ENCODE assay signal across 9 mouse cellular contexts in genomic region chr4:117131890-117132793, GRCm38 (mm10). TPM values are rescaled to one million over a fixed set of nuclear protein-coding genes. Genes with fewer than 3 reads are reported as not detected.
DNase-seq lines count a peak whose midpoint lies in the region; ATAC-seq and TF ChIP-seq lines count a peak whose summit lies in the region.
"Had no signal": no experiment of that assay in that cellular context is flagged by ENCODE, and none has a peak within 500 bp of the region (broad histone marks: within the 10 kb centered on the region; RNA-seq: fewer than 3 reads in every experiment).

No protein-coding gene starts in this region.

- no peak overlapping the region for H3K9ac ChIP-seq in heart, postnatal 0 days (replicated peaks; ENCODE audit: low read depth, low read length)
- H3K9ac ChIP-seq in hindbrain, postnatal 0 days (replicated peaks; ENCODE audit: low read length) = peak overlapping the region; percentile 87

- 0 out of 2 replicates have a peak, but pooled peaks cover 8% of the 10 kb centered on the region for H3K36me3 ChIP-seq in heart, postnatal 0 days (replicated peaks; ENCODE audit: control insufficient read depth, insufficient read depth, low read length)
- H3K36me3 ChIP-seq in hindbrain, postnatal 0 days (ENCODE audit: insufficient read depth, low read length) = peaks cover 38% of the 10 kb centered on the region
- H3K36me3 ChIP-seq in myocyte (ENCODE audit: control insufficient read depth, insufficient read depth) = peaks cover 9% of the 10 kb centered on the region

- TF ChIP-seq EP300 in heart, postnatal 0 days (IDR thresholded peaks at IDR 0.05; ENCODE audit: low read depth) = no peak

- H3K4me2 ChIP-seq in heart, postnatal 0 days (ENCODE audit: low read depth, low read length) = peak overlapping the region; percentile 78
- H3K4me2 ChIP-seq in hindbrain, postnatal 0 days (ENCODE audit: low read depth, low read length) = peak overlapping the region; percentile 72
- H3K4me2 ChIP-seq in myocyte (ENCODE audit: low read depth) = peak overlapping the region; percentile 73

- ATAC-seq in heart, postnatal 0 days (ENCODE audit: insufficient read depth, low read depth) = no peak
- ATAC-seq in hindbrain, postnatal 0 days = no peak; the same call in 1 of the 2 replicates
- ATAC-seq: Patski had no signal

- peaks cover 12% of the 10 kb centered on the region for H3K79me2 ChIP-seq in myocyte (ENCODE audit: control insufficient read depth, insufficient read depth)

- H3K4me1 ChIP-seq in heart, postnatal 0 days (ENCODE audit: control insufficient read depth, insufficient read depth) = 0 out of 2 replicates have a peak, but pooled peaks cover 4% of the 10 kb centered on the region
- H3K4me1 ChIP-seq in hindbrain, postnatal 0 days (ENCODE audit: insufficient read depth, low read length) = 0 out of 2 replicates have a peak, but pooled peaks cover 8% of the 10 kb centered on the region

- H3K27ac ChIP-seq in heart, postnatal 0 days (ENCODE audit: low read depth) = no peak overlapping the region
- H3K27ac ChIP-seq in hindbrain, postnatal 0 days = peak overlapping the region; percentile 90; the same call in 1 of the 2 replicates

- TF ChIP-seq CTCF in heart, postnatal 0 days (IDR thresholded peaks at IDR 0.05; ENCODE audit: low read depth) = no peak
- no peak for TF ChIP-seq CTCF in brain, embryonic 14.5 days (IDR thresholded peaks at IDR 0.05; ENCODE audit: borderline replicate concordance, extremely low read depth, insufficient read depth, insufficient read length)
- TF ChIP-seq CTCF in hindbrain, postnatal 0 days (IDR thresholded peaks at IDR 0.05; ENCODE audit: low read depth) = no peak

- DNase-seq in heart, postnatal 0 days (ENCODE audit: low spot score) = no peak
- no peak for DNase-seq in heart, postnatal 4 days
- peak; percentile 85 for DNase-seq in brain, embryonic 14.5 days (ENCODE audit: low read depth)
- DNase-seq in hindbrain, postnatal 0 days (ENCODE audit: low spot score) = peak; percentile 50
- no peak for DNase-seq in gastrocnemius, postnatal 36 days
- DNase-seq in left cerebral cortex, postnatal 36 days (ENCODE audit: low spot score in 2 of 2) = no peak
- DNase-seq in gastrocnemius, postnatal 14 days = no peak

- 43% methylated on average over 7 of the region's 7 CpGs for WGBS in heart, postnatal 0 days
- WGBS in hindbrain, postnatal 0 days = 10% methylated on average over 7 of the region's 7 CpGs

- peak overlapping the region; percentile 70; the same call in 1 of the 2 replicates for H3K4me3 ChIP-seq in heart, postnatal 0 days (ENCODE audit: low read depth, low read length)
- peak overlapping the region; percentile 79 for H3K4me3 ChIP-seq in hindbrain, postnatal 0 days (ENCODE audit: low read length)
- H3K4me3 ChIP-seq in myocyte = peak overlapping the region; percentile 62

- no peak for TF ChIP-seq POLR2A in brain, embryonic 14.5 days (IDR thresholded peaks at IDR 0.05; ENCODE audit: borderline replicate concordance, extremely low read depth, insufficient read depth, insufficient read length, poor library complexity, severe bottlenecking)
- TF ChIP-seq POLR2A in myocyte (IDR thresholded peaks at IDR 0.05; ENCODE audit: insufficient read length, low read depth) = no peak

- intact Hi-C loops in gastrocnemius, postnatal 36 days (cut with DNase I) = loop anchor here (5.0 kb wide), 1 partner anchor 305 kb away; no protein-coding TSS in a partner anchor
- intact Hi-C loops in left cerebral cortex, postnatal 36 days (cut with DNase I) = no loop called here
- intact Hi-C loops in gastrocnemius, postnatal 14 days (cut with DNase I; ENCODE audit: low total_unique reads) = no loop called here

- H3ac ChIP-seq in myocyte (ENCODE audit: control insufficient read depth, insufficient read length) = peak overlapping the region; percentile 60

- peaks cover 9% of the 10 kb centered on the region; the same call in 1 of the 2 replicates for H3K27me3 ChIP-seq in heart, postnatal 0 days (ENCODE audit: control insufficient read depth, insufficient read depth, low read length)
- no peaks in the 10 kb centered on the region for H3K27me3 ChIP-seq in hindbrain, postnatal 0 days (ENCODE audit: insufficient read depth, low read length)
- H3K27me3 ChIP-seq in myocyte (ENCODE audit: control insufficient read depth, insufficient read depth, insufficient read length) = no peaks in the 10 kb centered on the region
- H3K27me3 ChIP-seq: Patski had no signal

- H3K9me3 ChIP-seq in heart, postnatal 0 days (replicated peaks; ENCODE audit: control insufficient read depth, low read length) = no peaks in the 10 kb centered on the region
- H3K9me3 ChIP-seq in hindbrain, postnatal 0 days (ENCODE audit: low read length) = no peaks in the 10 kb centered on the region

TF ChIP-seq in myocyte, 11 proteins besides CTCF, POLR2A, EP300 and RAD21 (continues in another document):
- TF ChIP-seq CEBPB (IDR thresholded peaks at IDR 0.05; ENCODE audit: insufficient read depth, poor library complexity, severe bottlenecking) = no peak
- no peak for TF ChIP-seq TCF3 (IDR thresholded peaks at IDR 0.05; ENCODE audit: insufficient read length, low read depth)
- peak in 1 of 3 experiments; percentile 12 for TF ChIP-seq MYOD1 (IDR thresholded peaks at IDR 0.05; ENCODE audit: control insufficient read depth in 1 of 3, insufficient read length in 2 of 3, low read depth in 2 of 3)
- TF ChIP-seq SRF (IDR thresholded peaks at IDR 0.05; ENCODE audit: control insufficient read depth, insufficient read length, low read depth) = no peak
- no peak for TF ChIP-seq POLR2AphosphoS2 (IDR thresholded peaks at IDR 0.05; ENCODE audit: insufficient read length, low read depth)
- no peak for TF ChIP-seq USF1 (IDR thresholded peaks at IDR 0.05; ENCODE audit: low read depth)
- no peak for TF ChIP-seq MAX (IDR thresholded peaks at IDR 0.05; ENCODE audit: low read depth)
- no peak for TF ChIP-seq E2F4 (IDR thresholded peaks at IDR 0.05; ENCODE audit: insufficient read depth)

RNA-seq across cellular contexts. Expression of gene Plk3, which starts 1.6 kb away (rescaled TPM):
- total RNA-seq in heart, postnatal 0 days (2014; rRNA removed; ENCODE audit: low replicate concordance) = 1.6 and 4.0 TPM in 2 replicates
- polyA plus RNA-seq in heart, postnatal 0 days (2015; fragmentation: Nextera tagmentation; extraction: Ambion mirVana) = 1.6 and 1.9 TPM in 2 replicates
- total RNA-seq in heart, postnatal 4 days (2021) = 1 to 10 TPM; 5.0 to 5.8 TPM
- 18.5 and 19.6 TPM in 2 replicates for polyA plus RNA-seq in brain, embryonic 14.5 days (2012; rRNA removed)
- 23.9 and 29.8 TPM in 2 replicates for total RNA-seq in hindbrain, postnatal 0 days (2014; rRNA removed)
- 26.8 and 29.1 TPM in 2 replicates for polyA plus RNA-seq in hindbrain, postnatal 0 days (2015; fragmentation: Nextera tagmentation; extraction: Ambion mirVana)
- polyA plus RNA-seq in myocyte (2012; fragmentation: generic; extraction: Trizol) = 17.4 TPM
- total RNA-seq in gastrocnemius, postnatal 36 days (2021) = 1 to 10 TPM in 1 of 2 experiments, under 1 TPM in 1; 0.86 to 1.5 TPM
- total RNA-seq in left cerebral cortex, postnatal 36 days (2021) = 10 to 100 TPM; 12.0 to 13.9 TPM
- under 1 TPM; 0.91 to 0.96 TPM for total RNA-seq in gastrocnemius, postnatal 14 days (2021)

RNA-seq across cellular contexts. Expression of gene Tctex1d4, which starts 5.5 kb away (rescaled TPM):
- not detected in 2 replicates for total RNA-seq in heart, postnatal 0 days (2014; rRNA removed; ENCODE audit: low replicate concordance)
- polyA plus RNA-seq in heart, postnatal 0 days (2015; fragmentation: Nextera tagmentation; extraction: Ambion mirVana) = 1.3 TPM in 1 of 2 replicates, not detected in the other
- not detected for total RNA-seq in heart, postnatal 4 days (2021)
- 0.52 and 0.67 TPM in 2 replicates for polyA plus RNA-seq in brain, embryonic 14.5 days (2012; rRNA removed)
- total RNA-seq in hindbrain, postnatal 0 days (2014; rRNA removed) = 2.0 and 5.8 TPM in 2 replicates
- polyA plus RNA-seq in hindbrain, postnatal 0 days (2015; fragmentation: Nextera tagmentation; extraction: Ambion mirVana) = 2.0 and 2.8 TPM in 2 replicates
- 0.18 TPM for polyA plus RNA-seq in myocyte (2012; fragmentation: generic; extraction: Trizol)
- total RNA-seq in gastrocnemius, postnatal 36 days (2021) = not detected
- total RNA-seq in left cerebral cortex, postnatal 36 days (2021) = not detected
- total RNA-seq in gastrocnemius, postnatal 14 days (2021) = not detected

RNA-seq across cellular contexts. Expression of gene Btbd19, which starts 6.6 kb away (rescaled TPM):
- total RNA-seq in heart, postnatal 0 days (2014; rRNA removed; ENCODE audit: low replicate concordance) = 7.4 and 8.6 TPM in 2 replicates
- polyA plus RNA-seq in heart, postnatal 0 days (2015; fragmentation: Nextera tagmentation; extraction: Ambion mirVana) = 2.7 and 2.8 TPM in 2 replicates
- total RNA-seq in heart, postnatal 4 days (2021) = 1 to 10 TPM; 4.6 to 5.9 TPM
- polyA plus RNA-seq in brain, embryonic 14.5 days (2012; rRNA removed) = 6.5 and 7.9 TPM in 2 replicates
- 7.8 and 9.1 TPM in 2 replicates for total RNA-seq in hindbrain, postnatal 0 days (2014; rRNA removed)
- polyA plus RNA-seq in hindbrain, postnatal 0 days (2015; fragmentation: Nextera tagmentation; extraction: Ambion mirVana) = 4.9 and 5.4 TPM in 2 replicates
- polyA plus RNA-seq in myocyte (2012; fragmentation: generic; extraction: Trizol) = 20.2 TPM
- 1 to 10 TPM; 2.0 to 2.4 TPM for total RNA-seq in gastrocnemius, postnatal 36 days (2021)
- 10 to 100 TPM; 12.2 to 12.5 TPM for total RNA-seq in left cerebral cortex, postnatal 36 days (2021)
- total RNA-seq in gastrocnemius, postnatal 14 days (2021) = 1 to 10 TPM; 3.3 to 3.6 TPM

RNA-seq across cellular contexts. Expression of gene Rps8, which starts 23.9 kb away (rescaled TPM):
- total RNA-seq in heart, postnatal 0 days (2014; rRNA removed; ENCODE audit: low replicate concordance) = 638 and 752 TPM in 2 replicates
- polyA plus RNA-seq in heart, postnatal 0 days (2015; fragmentation: Nextera tagmentation; extraction: Ambion mirVana) = 456 and 475 TPM in 2 replicates
- 100 to 1,000 TPM; 952 to 961 TPM for total RNA-seq in heart, postnatal 4 days (2021)
- polyA plus RNA-seq in brain, embryonic 14.5 days (2012; rRNA removed) = 838 and 897 TPM in 2 replicates
- total RNA-seq in hindbrain, postnatal 0 days (2014; rRNA removed) = 463 and 470 TPM in 2 replicates
- 523 and 530 TPM in 2 replicates for polyA plus RNA-seq in hindbrain, postnatal 0 days (2015; fragmentation: Nextera tagmentation; extraction: Ambion mirVana)
- 3,907 TPM for polyA plus RNA-seq in myocyte (2012; fragmentation: generic; extraction: Trizol)
- 100 to 1,000 TPM; 497 to 579 TPM for total RNA-seq in gastrocnemius, postnatal 36 days (2021)
- 100 to 1,000 TPM; 465 to 510 TPM for total RNA-seq in left cerebral cortex, postnatal 36 days (2021)
- total RNA-seq in gastrocnemius, postnatal 14 days (2021) = 100 to 1,000 TPM; 786 to 929 TPM

RNA-seq across cellular contexts. Expression of gene Ptch2, which starts 36.3 kb away (rescaled TPM):
- total RNA-seq in heart, postnatal 0 days (2014; rRNA removed; ENCODE audit: low replicate concordance) = 3.2 and 3.6 TPM in 2 replicates
- 1.2 and 1.4 TPM in 2 replicates for polyA plus RNA-seq in heart, postnatal 0 days (2015; fragmentation: Nextera tagmentation; extraction: Ambion mirVana)
- total RNA-seq in heart, postnatal 4 days (2021) = 1 to 10 TPM; 4.0 to 5.0 TPM
- 11.6 and 18.6 TPM in 2 replicates for polyA plus RNA-seq in brain, embryonic 14.5 days (2012; rRNA removed)
- total RNA-seq in hindbrain, postnatal 0 days (2014; rRNA removed) = 16.1 and 18.8 TPM in 2 replicates
- 4.1 and 4.4 TPM in 2 replicates for polyA plus RNA-seq in hindbrain, postnatal 0 days (2015; fragmentation: Nextera tagmentation; extraction: Ambion mirVana)
- polyA plus RNA-seq in myocyte (2012; fragmentation: generic; extraction: Trizol) = 0.02 TPM
- 1 to 10 TPM in 1 of 2 experiments, under 1 TPM in 1; 0.61 to 1.5 TPM for total RNA-seq in gastrocnemius, postnatal 36 days (2021)
- 1 to 10 TPM; 1.4 to 1.9 TPM for total RNA-seq in left cerebral cortex, postnatal 36 days (2021)
- total RNA-seq in gastrocnemius, postnatal 14 days (2021) = 1 to 10 TPM; 3.8 to 5.9 TPM

Comparison
In these comparisons a context has a peak if more than half of its experiments do, and no peak if none do; other contexts are left out.
1. DNase-seq: peak in brain, embryonic 14.5 days (single experiment) and hindbrain, postnatal 0 days (single experiment); none in heart, postnatal 0 days (single experiment), heart, postnatal 4 days (single experiment), gastrocnemius, postnatal 36 days (0 of 2), left cerebral cortex, postnatal 36 days (0 of 2) and gastrocnemius, postnatal 14 days (single experiment).
2. Peak in every context shown above with its lines, with median percentiles within 50 percentile points of each other: H3K4me2 ChIP-seq and H3K4me3 ChIP-seq.